Mouse (Mus musculus) small intestine, adult 2 months (tissue): ENCODE data around the gene 1700009N14Rik.

Experiments
- CTCF ChIP-seq: fragments of 200-500 bp; IDR thresholded peaks from 2 replicates; pipeline ENCODE4 v1.5.1; 2012; ENCODE audit warnings: low read depth, mild to moderate bottlenecking, control low read depth, inconsistent platforms, low read length, moderate library complexity, mixed read lengths; ENCODE audit not compliant: insufficient replicate concordance, insufficient read length; ENCODE audit errors: extremely low read depth
- POLR2A ChIP-seq: fragments of 200-500 bp; IDR thresholded peaks from 2 replicates; pipeline ENCODE4 v1.6.1; 2012; ENCODE audit warnings: low read depth, mild to moderate bottlenecking, control low read depth, inconsistent platforms, low read length, moderate library complexity

- no peak for TF ChIP-seq CTCF
- TF ChIP-seq POLR2A, result no peak
These were observed 45.8 kb downstream of the 1700009N14Rik start for GRCm38 (mm10) chr4:39495875-39496274.
